ENCODE assay signal across 8 mouse cellular contexts in the genomic region with DNA sequence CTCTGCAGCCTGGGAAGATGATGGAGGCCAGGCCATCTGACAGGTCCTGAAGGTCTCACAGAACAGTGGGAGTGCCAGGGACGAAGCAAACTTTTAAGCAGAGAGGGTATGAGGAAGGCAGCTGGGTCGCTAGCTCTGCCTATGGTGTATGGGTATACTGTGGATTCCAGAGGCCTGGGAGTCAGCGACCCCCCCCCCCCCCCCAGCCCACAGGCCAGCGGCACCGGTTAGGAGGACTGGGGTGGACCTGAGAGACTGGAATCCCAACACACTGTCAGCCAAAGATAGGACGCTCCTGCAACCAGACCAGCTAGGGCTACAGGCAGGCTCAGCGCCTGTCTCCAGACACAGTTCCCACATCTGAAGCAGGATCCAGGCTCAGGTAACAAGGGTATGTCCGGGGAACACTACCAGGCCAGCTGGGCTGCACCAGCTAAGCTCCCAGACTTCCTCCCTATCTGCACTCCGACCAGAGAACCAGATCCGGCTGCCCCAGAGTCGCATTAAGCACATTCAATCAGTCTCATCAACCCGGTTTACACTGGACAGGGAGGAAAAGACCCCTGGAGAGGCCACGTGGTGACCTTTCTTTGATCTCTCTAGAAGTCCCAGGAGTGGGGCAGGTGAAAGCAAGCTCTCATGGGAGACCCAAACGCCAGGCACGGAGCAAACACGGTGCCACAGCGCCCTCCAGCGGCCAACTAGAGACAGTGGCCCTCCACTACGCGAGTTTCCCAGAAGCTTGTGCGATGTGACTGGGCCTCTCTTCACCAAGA. TPM values are rescaled to one million over a fixed set of nuclear protein-coding genes. Genes with fewer than 3 reads are reported as not detected.
DNase-seq lines count a peak whose midpoint lies in the region; ATAC-seq and TF ChIP-seq lines count a peak whose summit lies in the region.

No protein-coding gene starts in this region.

- peaks cover 27% of the 10 kb centered on the region for H3K4me1 ChIP-seq in lung, adult 2 months (ENCODE audit: control insufficient read depth, insufficient read depth, low read length)

- peak overlapping the region; percentile 33; the same call in 1 of the 2 replicates for H3K4me3 ChIP-seq in layer of hippocampus, adult 2 months
- H3K4me3 ChIP-seq in lung, adult 2 months (replicated peaks; ENCODE audit: extremely low read depth, low read depth, low read length): no peak overlapping the region

- TF ChIP-seq CTCF in layer of hippocampus, adult 2 months (conservative IDR thresholded peaks at IDR 0.05): peak; percentile 99
- peak; percentile 93 for TF ChIP-seq CTCF in lung, adult 2 months (IDR thresholded peaks at IDR 0.05; ENCODE audit: insufficient read depth, low read length)

- WGBS in lung, adult 2 months: 20% methylated on average over 20 of the region's 21 CpGs

- ATAC-seq in neutrophil, adult 5-6 weeks (ENCODE audit: extremely low read depth, insufficient number of reproducible peaks, low FRiP score, poor library complexity, severe bottlenecking): peak; percentile 71

- TF ChIP-seq POLR2A in lung, adult 2 months (IDR thresholded peaks at IDR 0.05; ENCODE audit: borderline replicate concordance, extremely low read depth, low read depth, low read length): no peak

- peak; percentile 95 for DNase-seq in ES-CJ7 (ENCODE audit: low read depth, low spot score)
- DNase-seq in cerebellum, adult 11-12 months: peak; percentile 75
- peak; percentile 82 for DNase-seq in forelimb bud, embryonic 11.5 days (ENCODE audit: low read depth, low spot score)
- DNase-seq in heart, postnatal 4 days: peak; percentile 91
- DNase-seq in layer of hippocampus, adult 2 months (ENCODE audit: low spot score in 2 of 2): peak; percentile 85
- peak; percentile 89 for DNase-seq in lung, adult 2 months
- peak; percentile 92 for DNase-seq in testis, postnatal 10 days (ENCODE audit: low spot score)

- no peak overlapping the region for H3K27ac ChIP-seq in layer of hippocampus, adult 2 months

RNA-seq across cellular contexts. Expression of a gene that starts 10.7 kb away (rescaled TPM):
- 10 to 100 TPM; 15.9 to 17.3 TPM for total RNA-seq in heart, postnatal 4 days (2021)
- total RNA-seq in layer of hippocampus, adult 2 months (2021): 10 to 100 TPM; 18.2 to 19.0 TPM
- polyA plus RNA-seq in lung, adult 2 months (2012; rRNA removed): 15.8 and 21.9 TPM in 2 replicates
- total RNA-seq in neutrophil, adult 5-6 weeks (2017): 5.9 and 7.0 TPM in 2 replicates
